Mouse (Mus musculus) lung, postnatal 0 days (tissue): Measurements from ENCODE around the gene Car10. TPM values are rescaled to one million over a fixed set of nuclear protein-coding genes. Genes with fewer than 3 reads are reported as not detected.

ENCODE experiments used
- ATAC-seq: fragments of 200-750 bp; cut with Nextera tagmentation; 2 replicates; pipeline ENCODE4 v1.8.0; 2017; ENCODE audit warnings: moderate library complexity
- DNase-seq: peaks from one replicate; pipeline ENCODE4 v3.0.0-alpha.2; 2016; ENCODE audit warnings: low spot score
- H3K27ac ChIP-seq: fragments of 300-500 bp; sonication (generic); 2 replicates; pipeline ENCODE4 v1.5.1; 2014; ENCODE audit warnings: antibody characterized with exemption, mild to moderate bottlenecking, low read length, mixed read lengths
- H3K27me3 ChIP-seq: fragments of 300-500 bp; sonication (generic); replicated peaks from 2 replicates; pipeline ENCODE4 v1.6.1; 2014; ENCODE audit warnings: low read length, mixed read lengths; ENCODE audit not compliant: insufficient read depth
- H3K36me3 ChIP-seq: fragments of 300-500 bp; sonication (generic); 2 replicates; pipeline ENCODE4 v1.6.1; 2014; ENCODE audit warnings: low read length, mixed read lengths; ENCODE audit not compliant: insufficient read depth
- H3K4me1 ChIP-seq: fragments of 300-500 bp; sonication (generic); 2 replicates; pipeline ENCODE4 v1.6.1; 2014; ENCODE audit warnings: antibody characterized with exemption, low read depth, low read length, mixed read lengths; ENCODE audit not compliant: insufficient read depth
- H3K4me2 ChIP-seq: fragments of 300-500 bp; sonication (generic); replicated peaks from 2 replicates; pipeline ENCODE4 v1.6.1; 2014; ENCODE audit warnings: low read depth, mild to moderate bottlenecking, low read length, moderate library complexity, mixed read lengths
- H3K4me3 ChIP-seq: fragments of 300-500 bp; sonication (generic); 2 replicates; pipeline ENCODE4 v1.5.1; 2014; ENCODE audit warnings: low read depth, low read length
- H3K9ac ChIP-seq: fragments of 300-500 bp; sonication (generic); replicated peaks from 2 replicates; pipeline ENCODE4 v1.6.1; 2014; ENCODE audit warnings: low read depth, mild to moderate bottlenecking
- H3K9me3 ChIP-seq: fragments of 300-500 bp; sonication (generic); 2 replicates; pipeline ENCODE4 v1.6.1; 2016; ENCODE audit warnings: low read length, mixed read lengths
- CTCF ChIP-seq: IDR thresholded peaks from 2 replicates; pipeline ENCODE4 v1.5.1; 2016; ENCODE audit warnings: antibody characterized with exemption, mild to moderate bottlenecking
- EP300 ChIP-seq: IDR thresholded peaks from 2 replicates; pipeline ENCODE4 v1.6.1; 2016; ENCODE audit warnings: antibody characterized with exemption, mild to moderate bottlenecking, control low read depth
- WGBS: fragments of 180-500 bp; shearing (Covaris S2); extraction: QIAGEN DNeasy Blood & Tissue Kit; methylation state at CpG from one replicate; pipeline ENCODE4 v1.1.7; 2014; 5-methylcytosine and 5-hydroxymethylcytosine counted together
- polyA plus RNA-seq: library from polyadenylated mRNA; unstranded; fragments of >200 nt; fragmentation: Nextera tagmentation; extraction: Ambion mirVana; gene quantifications from 2 replicates; pipeline ENCODE4 v1.2.1, GENCODE M21; 2015

Gene Car10
- polyA plus RNA-seq, 1 experiment from 2014 or later: not detected

GRCm38 (mm10) chr11:93444741-93445140 is 346.9 kb downstream of the Car10 start:
- ATAC-seq: no peak

DNA sequence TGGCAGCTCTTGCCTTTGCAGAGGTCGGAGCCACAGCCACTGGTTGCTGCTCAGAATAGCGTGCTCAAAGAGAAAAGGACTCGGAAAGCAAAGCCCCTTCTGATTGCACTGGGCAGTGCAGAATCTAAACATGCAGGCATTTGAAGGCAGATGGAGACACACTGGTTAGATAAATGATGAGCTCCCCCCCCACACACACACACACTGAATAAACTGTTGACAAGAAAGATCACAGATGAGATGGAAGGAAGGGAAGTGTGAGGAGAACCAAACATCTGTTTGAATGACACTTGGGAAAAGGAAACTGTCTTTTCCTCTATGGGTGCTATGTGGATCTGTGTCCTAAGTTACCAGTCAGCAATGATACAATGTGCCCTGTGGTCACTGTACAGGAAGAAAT is 349.7 kb downstream of the Car10 start:
- Histone ChIP-seq H3K4me2 (no peak overlapping the region), H3K9me3 (no peaks in the 10 kb centered on the region), H3K9ac (no peak overlapping the region), H3K4me3 (no peak overlapping the region), H3K36me3 (no peaks in the 10 kb centered on the region), H3K27ac (no peak overlapping the region), H3K27me3 (no peaks in the 10 kb centered on the region), H3K4me1 (no peaks in the 10 kb centered on the region)
- ATAC-seq (peak; percentile 53), DNase-seq (peak; percentile 52)
- WGBS: 27% methylated on average over 3 of the region's 3 CpGs
- TF ChIP-seq EP300 (0 out of 2 replicates have a peak, but pooled peaks have one; percentile 23), CTCF (no peak)

More at GRCm38 (mm10) chr11:93444741-93445140, 346.9 kb downstream of the Car10 start:
- Histone ChIP-seq H3K4me3 (no peak overlapping the region), H3K4me2 (no peak overlapping the region), H3K36me3 (no peaks in the 10 kb centered on the region), H3K9me3 (no peaks in the 10 kb centered on the region), H3K4me1 (no peaks in the 10 kb centered on the region), H3K27me3 (no peaks in the 10 kb centered on the region), H3K9ac (no peak overlapping the region), H3K27ac (no peak overlapping the region)
- DNase-seq: no peak
- WGBS: 79% methylated on average over 8 of the region's 8 CpGs
- TF ChIP-seq CTCF (no peak), EP300 (no peak)

GRCm38 (mm10) chr11:93448290-93449256 is 350.7 kb downstream of the Car10 start:
- H3K27me3 ChIP-seq: no peaks in the 10 kb centered on the region
- no peak overlapping the region for H3K4me2 ChIP-seq
- DNase-seq (peak; percentile 48), ATAC-seq (peak; percentile 70)
- H3K36me3 ChIP-seq: no peaks in the 10 kb centered on the region
- 37% methylated on average over 12 of the region's 12 CpGs for WGBS
- no peak overlapping the region for H3K4me3 ChIP-seq
- TF ChIP-seq CTCF: no peak
- no peak for TF ChIP-seq EP300
- no peak overlapping the region for H3K27ac ChIP-seq
- H3K9me3 ChIP-seq: no peaks in the 10 kb centered on the region
- no peak overlapping the region for H3K9ac ChIP-seq
- no peaks in the 10 kb centered on the region for H3K4me1 ChIP-seq

- H3K4me3 ChIP-seq: no peak overlapping the region
- H3K36me3 ChIP-seq: no peaks in the 10 kb centered on the region
- no peaks in the 10 kb centered on the region for H3K27me3 ChIP-seq
- no peak overlapping the region for H3K9ac ChIP-seq
- H3K4me1 ChIP-seq: no peaks in the 10 kb centered on the region
- TF ChIP-seq EP300 (no peak), CTCF (no peak)
- H3K9me3 ChIP-seq: no peaks in the 10 kb centered on the region
- DNase-seq (no peak), ATAC-seq (no peak)
- 28% methylated on average over 7 of the region's 7 CpGs for WGBS
- no peak overlapping the region for H3K4me2 ChIP-seq
- H3K27ac ChIP-seq: no peak overlapping the region
Observed at GRCm38 (mm10) chr11:93450535-93450934, 352.7 kb downstream of the Car10 start.

DNA sequence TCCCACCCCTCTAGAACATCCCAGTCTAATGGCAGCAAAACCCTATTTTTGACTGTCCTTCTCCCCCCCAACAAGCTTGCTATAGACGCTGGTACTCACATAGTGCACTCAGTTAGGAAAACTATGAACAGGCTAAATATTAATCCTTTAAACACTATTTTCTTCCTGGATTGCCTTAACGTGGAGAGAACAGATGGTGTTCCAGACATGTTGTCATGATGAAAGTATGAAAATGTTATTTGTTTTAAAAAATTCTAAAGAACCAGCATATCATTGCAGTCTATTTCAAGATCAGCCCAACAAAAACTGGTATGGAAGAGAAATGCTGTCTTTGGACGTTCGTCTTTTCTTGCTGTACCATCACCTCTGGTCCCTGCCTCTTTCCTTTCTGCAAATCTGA is 368.4 kb downstream of the Car10 start:
- 67% methylated on average over 4 of the region's 4 CpGs for WGBS
- Histone ChIP-seq H3K4me3 (no peak overlapping the region), H3K27ac (no peak overlapping the region), H3K4me2 (no peak overlapping the region), H3K9ac (no peak overlapping the region), H3K4me1 (no peaks in the 10 kb centered on the region), H3K9me3 (no peaks in the 10 kb centered on the region), H3K27me3 (no peaks in the 10 kb centered on the region), H3K36me3 (no peaks in the 10 kb centered on the region)
- ATAC-seq: no peak
- TF ChIP-seq EP300 (no peak), CTCF (no peak)
- no peak for DNase-seq

DNA sequence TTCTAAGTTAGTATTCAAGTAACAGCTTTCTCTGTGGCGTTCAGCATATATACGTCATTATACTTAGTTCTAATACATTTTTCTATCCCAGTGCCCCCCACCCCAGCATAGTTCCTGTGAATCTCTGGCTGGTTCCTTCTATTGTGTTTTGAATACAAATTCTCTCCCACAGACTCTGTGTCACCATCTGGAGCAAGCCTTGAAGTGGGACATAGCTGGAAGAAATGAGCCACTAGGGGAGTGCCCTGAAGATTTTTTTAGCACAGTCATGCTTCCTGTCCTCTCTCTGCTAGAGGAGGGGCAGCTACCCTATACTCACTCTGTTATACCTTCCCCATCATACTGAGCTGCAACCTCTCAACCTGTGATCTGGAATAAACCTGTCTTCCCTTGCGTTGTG is 369.9 kb downstream of the Car10 start:
- Histone ChIP-seq H3K9ac (no peak overlapping the region), H3K36me3 (no peaks in the 10 kb centered on the region), H3K4me1 (no peaks in the 10 kb centered on the region), H3K27ac (no peak overlapping the region), H3K4me3 (no peak overlapping the region), H3K9me3 (no peaks in the 10 kb centered on the region), H3K4me2 (no peak overlapping the region), H3K27me3 (no peaks in the 10 kb centered on the region)
- TF ChIP-seq CTCF (no peak), EP300 (no peak)
- WGBS: 78% methylated on average over 3 of the region's 3 CpGs
- DNase-seq (no peak), ATAC-seq (no peak)
